Mouse (Mus musculus): ENCODE measurements at regions not wholly inside any gene's neighbourhood (a gene's known extent, or its start where the extent isn't known, plus 50 kb on each side); places are given as distances from the start of the nearest gene placed in this dataset.

DNA sequence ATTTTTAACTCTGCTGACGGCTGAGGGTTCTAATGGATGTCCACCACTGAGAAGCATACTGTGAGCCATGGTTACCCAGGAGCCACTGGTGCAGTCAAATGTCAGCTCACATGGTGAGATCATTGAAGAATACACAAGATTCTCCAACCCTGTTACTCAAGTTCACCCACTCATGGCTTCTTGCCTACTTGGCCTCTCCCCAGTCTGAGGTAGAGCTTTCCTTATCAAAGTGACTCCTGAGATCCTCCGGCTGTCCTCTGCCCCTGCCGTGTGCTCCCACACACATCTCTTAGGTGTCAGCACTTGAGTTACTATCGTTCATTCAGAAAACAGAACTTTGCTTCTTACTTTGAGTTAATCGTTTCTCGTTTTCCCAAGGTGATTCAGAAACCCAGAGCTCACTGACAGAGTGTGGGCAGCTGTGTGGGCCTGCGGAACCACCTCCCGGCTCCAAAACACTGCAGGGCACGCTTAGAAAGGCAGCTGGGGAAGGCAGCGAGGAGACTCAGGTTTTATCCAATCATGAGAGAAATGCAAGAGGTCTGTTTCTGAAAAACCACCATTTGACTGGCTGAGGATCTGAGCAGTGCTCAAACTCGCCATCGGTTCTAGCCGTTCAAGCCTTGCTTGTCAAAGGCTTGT, 177.8 kb downstream of the Cand1 start:
- Histone ChIP-seq H3K4me3 (ENCODE audit: insufficient read depth, low read length) (no peak overlapping the region), H3K4me1 (ENCODE audit: control insufficient read depth, insufficient read depth, low read length) (peaks cover 3% of the 10 kb centered on the region; the same call in 1 of the 2 replicates), H3K27ac (ENCODE audit: insufficient read depth, low read length) (no peak overlapping the region)
- TF ChIP-seq POLR2A (IDR thresholded peaks at IDR 0.05; ENCODE audit: low read depth, low read length) (no peak), CTCF (IDR thresholded peaks at IDR 0.05; ENCODE audit: borderline replicate concordance, insufficient read depth, low read length) (no peak)

DNA sequence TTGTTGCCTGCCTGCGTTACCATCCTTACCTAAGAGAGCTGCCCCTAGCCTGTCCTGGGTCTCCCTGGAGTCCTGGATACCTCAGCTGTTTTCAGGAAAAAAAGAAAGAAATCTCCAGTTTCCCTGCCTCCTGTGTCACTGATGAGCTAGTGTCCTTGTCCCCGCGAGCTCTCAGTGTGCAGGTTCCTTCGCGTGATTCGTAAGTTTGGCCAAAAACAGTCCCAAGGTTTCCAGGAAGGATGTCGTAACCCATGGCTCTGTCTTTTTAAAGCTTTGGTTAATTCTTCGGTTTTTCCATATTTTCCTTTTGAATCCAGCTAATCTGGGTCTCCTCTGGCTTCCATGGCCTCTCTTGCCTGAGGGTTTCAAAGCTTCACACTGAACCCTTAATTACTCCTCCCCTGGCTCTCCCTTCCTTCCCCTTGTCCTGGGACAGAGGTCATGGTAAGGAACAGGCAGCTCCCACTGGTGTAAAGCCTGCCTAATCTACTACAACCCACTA, 178.5 kb downstream of the Cand1 start:
- H3K27ac ChIP-seq (ENCODE audit: insufficient read depth, low read length) = no peak overlapping the region
- no peak overlapping the region for H3K4me3 ChIP-seq (ENCODE audit: insufficient read depth, low read length)
- peaks cover 3% of the 10 kb centered on the region; the same call in 1 of the 2 replicates for H3K4me1 ChIP-seq (ENCODE audit: control insufficient read depth, insufficient read depth, low read length)
- TF ChIP-seq CTCF (IDR thresholded peaks at IDR 0.05; ENCODE audit: borderline replicate concordance, insufficient read depth, low read length) = no peak
- TF ChIP-seq POLR2A (IDR thresholded peaks at IDR 0.05; ENCODE audit: low read depth, low read length) = no peak

DNA sequence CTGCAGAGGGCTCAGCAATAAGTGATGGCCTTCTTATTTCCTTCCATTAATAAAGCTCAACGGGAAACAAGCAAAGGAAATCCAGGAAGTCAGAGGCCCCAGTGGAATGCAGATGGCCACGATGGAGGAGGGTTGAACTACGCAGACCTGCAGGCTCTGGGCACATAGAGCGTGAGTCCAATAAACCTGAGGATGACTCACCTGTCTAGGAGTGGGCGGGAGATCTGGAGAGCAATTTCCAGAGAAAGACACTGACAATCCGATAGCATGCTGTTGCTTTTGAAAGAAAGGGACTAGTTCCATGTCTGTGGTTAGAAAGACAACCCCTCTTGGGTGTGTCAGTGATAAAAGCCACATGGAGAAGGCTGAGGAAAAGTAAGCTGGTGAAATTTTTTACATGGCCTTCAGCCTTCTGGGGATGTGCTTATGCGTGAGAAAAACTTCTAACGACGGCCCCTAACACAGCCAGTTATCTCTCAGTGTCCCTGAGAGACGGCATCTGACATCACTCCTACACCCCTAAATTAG, 181.3 kb downstream of the Cand1 start:
- no peak overlapping the region for H3K4me3 ChIP-seq (ENCODE audit: insufficient read depth, low read length)
- TF ChIP-seq POLR2A (IDR thresholded peaks at IDR 0.05; ENCODE audit: low read depth, low read length) (no peak), CTCF (IDR thresholded peaks at IDR 0.05; ENCODE audit: borderline replicate concordance, insufficient read depth, low read length) (no peak)
- H3K4me1 ChIP-seq (ENCODE audit: control insufficient read depth, insufficient read depth, low read length) = 0 out of 2 replicates have a peak, but pooled peaks cover 7% of the 10 kb centered on the region
- no peak overlapping the region for H3K27ac ChIP-seq (ENCODE audit: insufficient read depth, low read length)

DNA sequence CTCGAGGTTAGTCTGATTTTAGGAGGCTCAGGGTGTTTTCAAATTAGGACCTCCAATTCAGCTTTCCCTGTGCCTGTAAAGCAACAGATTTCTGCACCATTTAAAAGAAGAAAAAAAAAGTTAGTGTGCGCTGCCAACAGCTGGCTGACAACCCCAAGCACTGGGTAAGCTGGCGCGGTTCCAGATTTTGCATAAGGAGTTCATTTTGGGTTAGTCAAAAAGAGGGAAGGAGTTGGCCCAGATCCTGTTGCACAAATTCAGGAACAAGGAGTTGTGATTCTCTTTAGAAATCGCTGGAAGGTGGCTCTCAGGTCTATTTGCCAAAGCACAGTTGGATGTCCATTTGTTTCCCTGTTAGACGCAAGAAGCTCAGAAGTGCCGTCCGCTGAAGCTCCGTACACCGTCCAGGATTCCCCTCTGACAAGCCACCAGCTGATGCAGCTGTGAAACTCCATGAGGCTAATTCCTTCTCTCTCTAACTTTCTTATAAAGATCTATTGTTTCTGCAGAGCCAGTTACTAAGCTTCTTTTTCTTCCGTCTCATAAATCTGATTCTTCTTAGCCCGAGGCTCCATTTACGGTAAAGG, 184.6 kb downstream of the Cand1 start:
- H3K4me1 ChIP-seq (ENCODE audit: control insufficient read depth, insufficient read depth, low read length) = 0 out of 2 replicates have a peak, but pooled peaks cover 9% of the 10 kb centered on the region
- no peak for TF ChIP-seq CTCF (IDR thresholded peaks at IDR 0.05; ENCODE audit: borderline replicate concordance, insufficient read depth, low read length)
- TF ChIP-seq POLR2A (IDR thresholded peaks at IDR 0.05; ENCODE audit: low read depth, low read length) = no peak
- no peak overlapping the region for H3K4me3 ChIP-seq (ENCODE audit: insufficient read depth, low read length)

DNA sequence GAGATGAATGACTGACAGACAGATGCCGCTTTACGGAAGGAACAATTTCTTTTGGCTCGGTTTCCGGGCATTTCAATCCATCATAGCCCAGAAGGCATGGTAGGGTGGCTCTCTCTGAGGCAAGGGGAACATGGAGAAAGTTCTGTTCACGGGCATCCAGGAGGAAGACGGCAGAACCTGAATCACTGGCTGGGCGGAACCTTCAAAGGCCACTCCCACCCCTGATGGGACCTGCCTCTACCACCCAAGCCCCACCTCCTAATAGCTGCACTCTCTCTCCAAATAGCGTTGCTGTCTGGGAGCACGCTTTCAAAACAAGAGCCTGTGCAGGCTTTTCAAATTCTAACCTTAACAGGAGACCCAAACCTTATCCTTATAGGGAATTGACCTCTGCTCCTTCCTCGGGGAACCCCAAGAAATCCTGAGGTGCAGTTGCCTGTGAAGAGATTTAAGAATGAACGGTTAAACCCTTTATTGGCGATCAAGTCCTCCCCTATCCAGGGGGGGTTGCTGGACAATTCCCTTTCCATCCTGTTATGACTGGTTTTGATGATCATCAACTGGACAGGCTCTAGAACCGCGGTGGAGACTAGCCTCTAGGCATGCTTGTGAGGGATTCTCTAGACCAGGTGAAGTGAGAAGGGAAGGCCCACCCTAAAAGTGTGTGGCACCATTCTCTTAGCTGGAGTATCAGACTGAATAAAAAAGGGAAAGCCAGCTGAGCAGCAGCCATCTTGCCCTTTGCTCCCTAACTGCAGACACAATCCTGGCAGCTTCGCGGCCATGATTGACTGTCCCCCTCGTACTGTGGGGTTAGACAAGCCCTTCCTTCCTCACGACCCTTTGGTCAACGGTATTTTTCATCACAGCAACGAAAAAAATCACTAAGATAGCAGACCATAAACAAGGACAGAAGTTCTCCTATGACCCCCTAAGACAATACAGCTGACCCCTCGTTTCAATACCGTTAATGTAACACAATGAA, 184.5 kb upstream of the Dyrk2 start:
- TF ChIP-seq CTCF (IDR thresholded peaks at IDR 0.05; ENCODE audit: borderline replicate concordance, insufficient read depth, low read length) (no peak), POLR2A (IDR thresholded peaks at IDR 0.05; ENCODE audit: low read depth, low read length) (no peak)
- Histone ChIP-seq H3K27ac (ENCODE audit: insufficient read depth, low read length) (no peak overlapping the region), H3K4me3 (ENCODE audit: insufficient read depth, low read length) (no peak overlapping the region), H3K4me1 (ENCODE audit: control insufficient read depth, insufficient read depth, low read length) (0 out of 2 replicates have a peak, but pooled peaks cover 9% of the 10 kb centered on the region)

More for the DNA sequence above, 184.6 kb downstream of the Cand1 start:
- H3K27ac ChIP-seq (ENCODE audit: insufficient read depth, low read length) = no peak overlapping the region

DNA sequence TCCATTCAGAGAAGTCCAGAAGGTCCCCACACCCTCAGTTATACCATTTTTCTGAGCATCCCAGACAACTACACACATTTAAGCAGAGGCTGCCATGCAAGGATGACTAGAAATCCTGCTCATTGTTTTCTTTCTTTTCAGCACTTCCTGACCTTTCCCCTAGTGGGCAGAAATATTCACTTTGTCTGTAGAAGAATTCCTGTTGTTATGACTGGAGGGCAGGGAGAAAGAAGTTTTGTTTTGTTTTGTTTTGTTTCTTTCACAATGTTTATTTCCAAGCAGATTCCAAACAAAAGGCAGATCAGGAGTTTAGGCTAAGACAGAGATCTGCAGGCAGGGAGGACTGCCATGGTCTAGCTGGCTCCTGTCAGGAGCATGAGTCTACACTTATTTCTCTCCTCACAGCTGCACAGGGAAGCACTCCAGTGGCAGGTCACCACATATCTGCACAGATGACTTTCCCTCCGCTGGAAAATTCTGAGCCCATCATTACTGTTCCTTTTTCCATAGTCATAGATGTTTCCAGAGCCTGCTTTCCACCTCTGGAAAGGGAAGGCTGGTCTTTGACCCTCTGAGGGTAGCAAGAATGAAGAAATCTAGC, 182.5 kb upstream of the Dyrk2 start:
- Histone ChIP-seq H3K4me3 (ENCODE audit: insufficient read depth, low read length) (no peak overlapping the region), H3K27ac (ENCODE audit: insufficient read depth, low read length) (no peak overlapping the region), H3K4me1 (ENCODE audit: control insufficient read depth, insufficient read depth, low read length) (0 out of 2 replicates have a peak, but pooled peaks cover 8% of the 10 kb centered on the region)
- TF ChIP-seq CTCF (IDR thresholded peaks at IDR 0.05; ENCODE audit: borderline replicate concordance, insufficient read depth, low read length) = no peak
- no peak for TF ChIP-seq POLR2A (IDR thresholded peaks at IDR 0.05; ENCODE audit: low read depth, low read length)

DNA sequence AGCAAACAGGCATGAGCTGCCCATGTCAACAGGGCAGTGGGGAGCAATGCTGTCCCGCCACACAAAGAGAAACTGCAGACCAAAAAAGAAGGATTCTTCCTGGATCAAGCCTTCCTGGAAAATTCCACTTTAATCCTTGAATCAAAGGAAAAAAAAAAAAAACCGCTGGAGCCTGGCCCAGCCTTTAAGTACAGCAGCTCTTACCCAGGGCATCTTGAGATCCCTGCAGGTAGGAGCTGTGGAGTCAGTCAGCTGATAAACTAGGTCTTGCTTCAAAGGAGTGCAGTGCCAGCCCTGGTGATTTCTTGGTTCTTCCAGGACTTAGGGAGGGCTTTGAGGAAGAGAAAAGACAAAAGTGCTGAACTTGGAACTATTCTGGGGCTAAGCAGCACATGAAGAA, 181.6 kb upstream of the Dyrk2 start:
- Histone ChIP-seq H3K27ac (ENCODE audit: insufficient read depth, low read length) (no peak overlapping the region), H3K4me3 (ENCODE audit: insufficient read depth, low read length) (no peak overlapping the region), H3K4me1 (ENCODE audit: control insufficient read depth, insufficient read depth, low read length) (0 out of 2 replicates have a peak, but pooled peaks cover 8% of the 10 kb centered on the region)
- no peak for TF ChIP-seq CTCF (IDR thresholded peaks at IDR 0.05; ENCODE audit: borderline replicate concordance, insufficient read depth, low read length)
- no peak for TF ChIP-seq POLR2A (IDR thresholded peaks at IDR 0.05; ENCODE audit: low read depth, low read length)

DNA sequence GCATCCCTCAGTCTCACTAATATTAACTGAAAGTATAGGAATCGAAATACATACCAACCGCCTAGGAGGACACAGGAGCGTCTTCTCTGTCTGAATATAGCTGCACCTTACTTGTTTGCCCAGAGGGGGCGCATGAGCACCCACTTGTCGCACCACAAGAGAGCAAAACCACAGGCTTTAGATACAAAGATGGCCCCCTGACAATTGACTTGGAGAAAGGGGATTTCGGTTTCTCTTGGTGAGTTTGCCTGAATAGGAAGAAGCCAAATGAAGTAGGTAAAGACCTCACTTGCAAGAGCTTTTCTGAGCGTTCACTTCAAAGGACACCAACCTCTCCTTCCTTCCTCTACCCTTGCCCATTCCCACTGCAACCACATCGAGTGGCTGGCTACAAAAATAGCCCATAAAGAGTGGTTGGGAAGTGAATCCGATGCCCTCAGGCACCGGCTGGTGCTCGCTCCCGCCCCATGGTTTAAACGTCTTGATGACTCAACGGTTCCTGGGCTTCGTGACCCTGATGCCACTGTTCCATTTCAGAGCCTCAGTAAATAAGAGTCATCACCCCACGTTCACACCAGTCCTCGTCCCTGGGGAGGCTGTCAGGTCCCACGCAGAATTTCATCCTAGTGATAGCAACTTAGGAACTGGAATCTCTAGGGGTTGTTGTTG, 180.1 kb upstream of the Dyrk2 start:
- H3K27ac ChIP-seq (ENCODE audit: insufficient read depth, low read length) = no peak overlapping the region
- H3K4me1 ChIP-seq (ENCODE audit: control insufficient read depth, insufficient read depth, low read length) = 0 out of 2 replicates have a peak, but pooled peaks cover 6% of the 10 kb centered on the region
- H3K4me3 ChIP-seq (ENCODE audit: insufficient read depth, low read length) = no peak overlapping the region
- TF ChIP-seq CTCF (IDR thresholded peaks at IDR 0.05; ENCODE audit: borderline replicate concordance, insufficient read depth, low read length) (no peak), POLR2A (IDR thresholded peaks at IDR 0.05; ENCODE audit: low read depth, low read length) (no peak)

Data from embryonic fibroblast, embryonic 13.5 days (primary cell).